Mouse (Mus musculus) megakaryocyte, embryonic 14.5 days (primary cell): Measurements from ENCODE around the gene Guca1b. TPM values are rescaled to one million over a fixed set of nuclear protein-coding genes. Genes with fewer than 3 reads are reported as not detected.

ENCODE experiments used
- H3K27me3 ChIP-seq: replicated peaks from 2 replicates; pipeline ENCODE3; 2012; ENCODE audit warnings: inconsistent platforms
- H3K36me3 ChIP-seq: replicated peaks from 2 replicates; pipeline ENCODE3; 2012; ENCODE audit warnings: low read length, inconsistent platforms, mixed read lengths
- H3K4me1 ChIP-seq: 2 replicates; pipeline ENCODE4 v1.6.1; 2012; ENCODE audit warnings: inconsistent platforms
- H3K4me3 ChIP-seq: replicated peaks from 2 replicates; pipeline ENCODE3; 2012; ENCODE audit warnings: moderate library complexity, mild to moderate bottlenecking, inconsistent platforms
- H3K9me3 ChIP-seq: 2 replicates; pipeline ENCODE4 v1.6.1; 2012; ENCODE audit warnings: inconsistent platforms
- FLI1 ChIP-seq: IDR thresholded peaks from 2 replicates; pipeline ENCODE4 v1.6.1; 2012; ENCODE audit warnings: low read length, inconsistent platforms, mixed read lengths
- GATA1 ChIP-seq: IDR thresholded peaks from 3 replicates; pipeline ENCODE4 v1.6.1; 2012; ENCODE audit warnings: mixed read lengths, low read length, inconsistent platforms, borderline replicate concordance
- polyA plus RNA-seq: library from polyadenylated mRNA; stranded (reverse); fragments of >175 nt; gene quantifications from 2 replicates; pipeline ENCODE4 v1.2.3, GENCODE M21; 2012; ENCODE audit warnings: low replicate concordance; ENCODE audit not compliant: insufficient read depth

Gene Guca1b
- polyA plus RNA-seq, 1 experiment = not detected

DNA sequence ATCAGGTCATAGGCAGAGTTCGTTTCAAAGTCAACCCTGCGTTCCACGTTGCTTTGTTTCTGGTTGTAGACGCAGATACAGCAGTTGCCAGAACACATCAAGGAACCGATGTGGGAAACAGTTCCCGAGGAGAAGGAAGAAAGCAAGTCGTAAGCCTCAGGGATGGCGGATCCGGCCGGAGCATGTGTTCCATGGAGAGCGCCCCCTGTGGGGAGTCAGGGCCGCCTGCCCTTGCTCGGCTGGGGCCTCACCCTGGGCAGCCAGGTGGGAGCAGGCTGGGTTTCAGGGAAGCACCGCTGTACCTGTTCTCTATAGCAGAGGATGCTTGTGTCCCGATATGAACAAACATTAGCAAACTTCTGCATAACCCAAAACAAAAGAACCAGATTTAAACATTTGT is 7.1 kb upstream of the Guca1b start:
- no peaks in the 10 kb centered on the region for H3K27me3 ChIP-seq
- H3K4me1 ChIP-seq = peaks cover 16% of the 10 kb centered on the region
- no peaks in the 10 kb centered on the region for H3K9me3 ChIP-seq
- TF ChIP-seq GATA1 (no peak), FLI1 (no peak)
- H3K4me3 ChIP-seq = no peak overlapping the region
- H3K36me3 ChIP-seq = peaks cover 85% of the 10 kb centered on the region

DNA sequence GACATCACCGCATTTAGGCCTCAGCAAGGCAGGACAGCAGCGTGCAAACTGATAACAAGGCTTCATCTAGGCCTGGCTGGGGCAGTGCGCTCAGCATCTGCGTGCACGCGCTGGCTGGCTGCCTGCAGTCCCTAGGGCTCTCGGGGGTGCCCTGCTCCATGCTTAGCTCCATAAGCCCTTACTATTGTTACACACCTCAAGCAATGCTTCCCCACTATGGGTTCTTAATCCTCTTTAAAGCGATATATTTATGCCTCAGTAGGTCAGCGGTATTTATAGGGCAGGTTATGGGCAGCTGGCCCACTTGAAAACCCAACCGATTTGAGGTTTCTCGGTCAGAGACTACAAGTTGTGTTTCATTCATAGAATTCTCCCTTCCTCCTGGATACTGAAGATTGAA is 3.3 kb upstream of the Guca1b start:
- Histone ChIP-seq H3K4me3 (no peak overlapping the region), H3K9me3 (peaks cover 5% of the 10 kb centered on the region; the same call in 1 of the 2 replicates), H3K27me3 (peaks cover 6% of the 10 kb centered on the region), H3K4me1 (peaks cover 5% of the 10 kb centered on the region), H3K36me3 (peaks cover 51% of the 10 kb centered on the region)
- TF ChIP-seq FLI1 (no peak), GATA1 (no peak)

DNA sequence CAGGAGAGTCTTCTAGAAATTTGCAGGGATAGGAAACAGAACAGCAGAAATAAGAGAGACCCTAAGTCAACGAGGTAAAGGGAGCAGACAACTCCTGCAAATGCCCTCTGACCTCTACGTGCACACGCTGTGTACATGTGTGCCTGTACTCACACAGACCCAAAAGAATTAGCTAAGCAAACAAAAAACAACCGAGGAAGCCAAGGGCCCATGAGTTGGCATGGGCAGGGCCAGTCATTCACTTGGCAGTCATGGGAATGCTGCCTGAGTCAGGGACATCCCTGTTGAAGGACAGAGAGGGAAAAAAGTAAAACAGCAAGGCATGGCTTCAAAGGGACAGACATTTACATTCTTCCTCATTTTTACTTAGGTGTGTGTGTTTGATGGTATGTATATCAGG is 1.9 kb upstream of the Guca1b start:
- H3K9me3 ChIP-seq = peaks cover 5% of the 10 kb centered on the region; the same call in 1 of the 2 replicates
- H3K36me3 ChIP-seq = peaks cover 37% of the 10 kb centered on the region
- no peak for TF ChIP-seq FLI1
- no peak for TF ChIP-seq GATA1
- H3K4me3 ChIP-seq = no peak overlapping the region
- H3K4me1 ChIP-seq = no peaks in the 10 kb centered on the region
- peaks cover 6% of the 10 kb centered on the region for H3K27me3 ChIP-seq

DNA sequence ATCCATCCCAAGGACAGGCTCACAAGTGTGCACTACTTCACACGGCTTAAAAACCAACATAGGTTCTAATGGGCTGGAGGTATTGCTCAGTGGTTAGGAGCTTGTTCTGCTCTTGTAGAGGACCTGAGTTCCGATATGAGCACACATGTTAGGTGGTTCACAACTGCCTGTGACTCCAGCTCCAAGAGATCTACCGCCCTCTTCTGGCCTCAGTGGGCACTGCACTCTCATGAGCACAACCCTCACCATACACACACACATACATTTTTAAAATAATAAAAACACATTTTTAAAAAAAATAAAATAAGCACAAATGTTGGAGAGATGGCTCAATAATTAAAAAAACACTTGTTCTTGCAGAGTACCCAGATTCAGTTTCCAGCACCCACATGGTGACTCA is 1.1 kb upstream of the Guca1b start:
- peaks cover 10% of the 10 kb centered on the region for H3K27me3 ChIP-seq
- TF ChIP-seq GATA1 (no peak), FLI1 (no peak)
- peaks cover 5% of the 10 kb centered on the region; the same call in 1 of the 2 replicates for H3K9me3 ChIP-seq
- peaks cover 31% of the 10 kb centered on the region for H3K36me3 ChIP-seq
- H3K4me3 ChIP-seq = no peak overlapping the region
- H3K4me1 ChIP-seq = no peaks in the 10 kb centered on the region

DNA sequence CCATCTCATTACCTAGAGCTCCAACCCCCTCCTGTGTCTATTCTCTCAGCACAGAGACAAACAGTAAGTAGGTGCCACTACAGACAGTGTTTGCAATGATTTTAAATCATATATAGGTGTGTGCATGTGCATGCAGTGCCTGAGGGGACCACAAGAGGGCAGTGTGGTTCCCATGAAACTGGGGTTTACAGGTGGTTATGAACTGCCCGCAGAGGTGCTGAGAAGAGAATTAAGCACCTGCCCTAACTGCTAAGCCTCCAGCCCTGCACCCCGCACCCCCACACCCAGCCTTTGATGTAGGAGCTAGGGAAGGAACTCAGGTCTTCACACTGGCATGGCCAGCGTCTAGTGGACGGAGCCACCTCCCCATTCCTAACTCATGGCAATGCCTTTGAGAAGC is 1.5 kb downstream of the Guca1b start:
- Histone ChIP-seq H3K9me3 (peaks cover 5% of the 10 kb centered on the region; the same call in 1 of the 2 replicates), H3K36me3 (peaks cover 6% of the 10 kb centered on the region), H3K4me1 (no peaks in the 10 kb centered on the region), H3K27me3 (peaks cover 21% of the 10 kb centered on the region), H3K4me3 (no peak overlapping the region)
- TF ChIP-seq FLI1 (no peak), GATA1 (no peak)

DNA sequence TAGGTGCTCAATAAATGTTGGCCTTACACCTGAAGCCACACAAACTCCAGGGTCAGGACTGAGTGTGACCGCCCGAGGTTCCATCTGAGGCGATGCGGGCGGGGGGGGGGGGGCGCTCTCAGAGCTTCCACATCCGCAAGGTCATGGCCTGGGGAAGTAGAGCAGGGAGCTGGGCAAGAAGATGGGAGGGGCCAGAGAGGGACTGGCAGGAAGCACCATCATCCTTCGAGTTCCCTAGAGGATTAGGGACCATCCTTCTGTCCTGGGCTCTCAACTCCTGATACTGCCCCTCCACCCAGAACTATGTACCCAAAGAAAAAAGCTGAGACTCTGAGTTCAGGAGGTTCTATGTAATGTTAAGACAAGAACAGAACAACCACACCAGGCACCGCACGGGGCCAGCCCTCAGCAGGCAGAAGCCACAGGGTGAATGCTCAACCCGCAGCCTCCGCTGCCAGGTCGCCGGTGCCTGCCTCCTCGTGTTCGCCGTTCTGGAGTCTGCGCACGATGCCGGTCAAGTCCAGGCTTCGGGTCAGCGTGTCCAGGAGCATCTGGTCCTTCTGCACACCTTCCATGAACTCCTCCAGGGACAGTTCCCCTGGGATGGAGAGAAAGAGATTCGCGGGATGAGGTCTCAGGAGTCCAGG is 9.2 kb downstream of the Guca1b start:
- peaks cover 55% of the 10 kb centered on the region for H3K27me3 ChIP-seq

DNA sequence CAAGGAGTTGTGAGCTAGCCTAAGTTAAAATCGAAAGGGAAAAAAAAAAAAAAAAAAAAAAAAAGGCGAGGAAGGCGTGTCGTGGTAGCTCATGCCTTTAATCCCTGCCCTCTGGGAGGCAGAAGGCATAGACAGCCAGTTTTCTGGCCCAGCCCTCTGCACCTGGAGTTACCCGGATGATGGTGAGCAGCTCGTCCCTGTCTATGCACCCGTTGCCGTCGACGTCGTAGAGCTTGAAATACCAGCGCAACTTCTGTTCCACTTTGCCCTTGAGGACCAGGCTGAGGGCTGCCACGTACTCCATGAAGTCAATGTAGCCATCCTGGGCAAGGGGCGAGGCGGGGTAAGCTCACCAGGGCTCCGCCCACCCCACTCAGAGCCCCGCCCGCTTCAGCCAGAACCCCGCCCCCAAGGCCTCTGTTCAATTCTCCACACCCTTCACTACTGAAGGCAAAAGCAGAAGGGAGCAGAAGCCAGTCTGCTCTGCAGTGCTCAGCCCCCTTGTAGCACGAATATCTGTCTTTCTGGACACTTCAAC is 10.3 kb downstream of the Guca1b start:
- no peaks in the 10 kb centered on the region for H3K36me3 ChIP-seq
- peaks cover 22% of the 10 kb centered on the region for H3K4me1 ChIP-seq
- H3K9me3 ChIP-seq = peaks cover 15% of the 10 kb centered on the region
- peak overlapping the region; percentile 95 for H3K4me3 ChIP-seq
- peaks cover 59% of the 10 kb centered on the region for H3K27me3 ChIP-seq
- TF ChIP-seq GATA1 (no peak), FLI1 (no peak)

More for the DNA sequence above, 9.2 kb downstream of the Guca1b start:
- Histone ChIP-seq H3K4me1 (peaks cover 22% of the 10 kb centered on the region), H3K4me3 (peak overlapping the region; percentile 95), H3K36me3 (no peaks in the 10 kb centered on the region), H3K9me3 (peaks cover 15% of the 10 kb centered on the region)
- no peak for TF ChIP-seq FLI1
- no peak for TF ChIP-seq GATA1

DNA sequence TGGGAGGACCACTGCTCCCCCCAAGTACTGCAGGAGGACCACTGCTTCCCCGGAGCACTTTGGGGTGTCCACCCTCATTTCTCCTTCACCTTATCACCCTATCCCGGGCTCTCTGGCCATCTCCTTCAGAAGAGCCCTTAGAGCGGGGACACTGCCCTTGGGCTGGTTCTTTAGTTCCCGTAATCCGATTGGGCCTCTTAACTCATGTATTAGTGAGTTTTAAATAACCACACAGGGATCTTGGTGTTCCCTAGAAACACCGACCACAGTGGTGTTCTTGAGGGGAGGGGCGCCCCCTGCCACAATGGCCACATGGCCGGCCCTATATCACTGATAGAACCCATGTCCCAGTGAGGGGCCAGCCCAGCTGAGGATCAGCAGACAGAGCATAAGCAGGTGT is 13.9 kb downstream of the Guca1b start:
- Histone ChIP-seq H3K4me3 (no peak overlapping the region), H3K27me3 (peaks cover 55% of the 10 kb centered on the region), H3K36me3 (no peaks in the 10 kb centered on the region), H3K9me3 (peaks cover 9% of the 10 kb centered on the region; the same call in 1 of the 2 replicates), H3K4me1 (peaks cover 21% of the 10 kb centered on the region)
- TF ChIP-seq FLI1 = no peak
- no peak for TF ChIP-seq GATA1

DNA sequence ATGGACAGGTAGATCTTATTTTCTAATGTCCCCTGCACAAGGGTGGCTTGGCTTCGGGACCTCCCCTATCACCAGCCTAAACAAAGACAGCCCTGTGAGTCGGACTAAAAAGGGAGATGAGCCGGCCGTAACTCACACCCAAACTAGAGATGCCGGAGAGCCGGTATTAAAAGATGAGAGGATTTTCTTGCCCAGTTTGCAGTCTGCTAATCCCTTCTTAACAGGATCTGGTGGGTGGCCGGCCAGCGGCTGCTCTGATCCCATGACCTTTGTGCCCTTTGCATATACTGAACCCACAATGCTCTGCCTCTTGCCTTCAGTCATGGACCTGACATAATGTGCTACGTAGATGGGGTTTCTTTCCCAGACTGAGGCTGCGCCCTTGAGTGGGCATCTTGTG is 15.3 kb downstream of the Guca1b start, which contains the start of gene Guca1a:
Gene Guca1a (minus strand): TSS at position 134 of the 400 bp plus-strand sequence.
- TF ChIP-seq FLI1 (no peak), GATA1 (no peak)
- Histone ChIP-seq H3K36me3 (no peaks in the 10 kb centered on the region), H3K9me3 (peaks cover 9% of the 10 kb centered on the region; the same call in 1 of the 2 replicates), H3K27me3 (peaks cover 53% of the 10 kb centered on the region), H3K4me3 (no peak within 1 kb of the TSS), H3K4me1 (peaks cover 8% of the 10 kb centered on the region)
